Mouse (Mus musculus) liver, embryonic 13.5 days (tissue): ENCODE results near the gene Helz2. TPM values are rescaled to one million over a fixed set of nuclear protein-coding genes. Genes with fewer than 3 reads are reported as not detected.

Source experiments
- ATAC-seq: fragments of 200-750 bp; cut with Nextera tagmentation; 2 replicates; pipeline ENCODE4 v1.8.0; 2017; ENCODE audit warnings: low read depth, mild to moderate bottlenecking, moderate number of reproducible peaks, moderate library complexity
- DNase-seq: peaks from one replicate; pipeline ENCODE4 v3.0.0; 2022
- H3K27ac ChIP-seq: fragments of 300-500 bp; sonication (generic); 2 replicates; pipeline ENCODE4 v1.5.1; 2015; ENCODE audit warnings: moderate library complexity, mild to moderate bottlenecking, inconsistent platforms
- H3K27me3 ChIP-seq: fragments of 300-500 bp; sonication (generic); 2 replicates; pipeline ENCODE4 v1.6.1; 2015; ENCODE audit warnings: mild to moderate bottlenecking, inconsistent platforms
- H3K36me3 ChIP-seq: fragments of 300-500 bp; sonication (generic); 2 replicates; pipeline ENCODE4 v1.6.1; 2015; ENCODE audit warnings: mild to moderate bottlenecking, inconsistent platforms
- H3K4me1 ChIP-seq: fragments of 300-500 bp; sonication (generic); replicated peaks from 2 replicates; pipeline ENCODE4 v1.6.1; 2015; ENCODE audit warnings: inconsistent platforms
- H3K4me2 ChIP-seq: fragments of 300-500 bp; sonication (generic); 2 replicates; pipeline ENCODE4 v1.6.1; 2015; ENCODE audit warnings: inconsistent platforms, mild to moderate bottlenecking, moderate library complexity
- H3K4me3 ChIP-seq: fragments of 300-500 bp; sonication (generic); replicated peaks from 2 replicates; pipeline ENCODE4 v1.5.1; 2015; ENCODE audit warnings: mild to moderate bottlenecking, inconsistent platforms
- H3K9ac ChIP-seq: fragments of 300-500 bp; sonication (generic); 2 replicates; pipeline ENCODE4 v1.6.1; 2015; ENCODE audit warnings: mild to moderate bottlenecking, inconsistent platforms
- H3K9me3 ChIP-seq: fragments of 300-500 bp; sonication (generic); replicated peaks from 2 replicates; pipeline ENCODE4 v1.6.1; 2016; ENCODE audit warnings: inconsistent platforms
- WGBS: fragments of 180-500 bp; shearing (Covaris S2); methylation state at CpG from one replicate; pipeline ENCODE4 v1.1.7; 2015; ENCODE audit not compliant: insufficient replicate concordance; 5-methylcytosine and 5-hydroxymethylcytosine counted together
- polyA plus RNA-seq: library from polyadenylated mRNA; unstranded; fragments of >200 nt; fragmentation: Nextera tagmentation; extraction: Ambion mirVana; gene quantifications from 2 replicates; pipeline ENCODE4 v1.2.1, GENCODE M21; 2015

Helz2 gene
- polyA plus RNA-seq, 1 experiment from 2014 or later, result 1.5 TPM

DNA sequence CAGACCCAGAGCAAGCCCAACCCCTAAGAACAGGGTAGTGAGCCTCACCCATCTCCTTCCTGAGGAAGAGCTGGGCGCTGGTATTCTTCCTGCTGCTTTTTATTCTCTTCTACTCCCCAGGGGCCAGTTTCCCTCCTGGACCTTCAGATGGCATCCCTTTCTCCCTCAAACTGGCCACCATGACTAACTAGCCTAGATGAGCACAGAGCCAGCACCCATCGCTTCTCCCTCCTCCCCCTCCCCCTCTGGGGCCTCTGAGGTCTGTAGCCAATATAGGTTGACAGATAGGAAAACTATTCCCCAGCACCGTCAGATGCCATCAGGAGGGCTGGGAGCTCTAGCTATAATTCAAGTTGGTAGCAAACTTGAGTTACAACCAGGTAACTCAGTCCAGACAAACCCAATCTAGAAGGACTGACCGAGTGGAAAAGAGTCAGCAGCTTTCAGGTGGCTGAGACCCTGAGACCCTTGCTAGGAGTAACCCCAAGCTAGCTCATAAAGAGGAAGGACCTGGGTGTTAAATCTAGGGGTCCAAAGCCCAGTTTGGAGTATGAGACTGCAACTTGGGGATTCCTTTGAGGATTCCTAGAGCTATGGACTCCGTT is 22.8 kb downstream of the Helz2 start:
- Histone ChIP-seq H3K36me3 (no peaks in the 10 kb centered on the region), H3K9me3 (no peaks in the 10 kb centered on the region), H3K4me3 (no peak overlapping the region), H3K9ac (no peak overlapping the region), H3K4me1 (peaks cover 36% of the 10 kb centered on the region), H3K27me3 (peaks cover 51% of the 10 kb centered on the region), H3K4me2 (no peak overlapping the region), H3K27ac (no peak overlapping the region)
- 30% methylated on average over 5 of the region's 5 CpGs for WGBS
- DNase-seq, result no peak
- no peak for ATAC-seq

DNA sequence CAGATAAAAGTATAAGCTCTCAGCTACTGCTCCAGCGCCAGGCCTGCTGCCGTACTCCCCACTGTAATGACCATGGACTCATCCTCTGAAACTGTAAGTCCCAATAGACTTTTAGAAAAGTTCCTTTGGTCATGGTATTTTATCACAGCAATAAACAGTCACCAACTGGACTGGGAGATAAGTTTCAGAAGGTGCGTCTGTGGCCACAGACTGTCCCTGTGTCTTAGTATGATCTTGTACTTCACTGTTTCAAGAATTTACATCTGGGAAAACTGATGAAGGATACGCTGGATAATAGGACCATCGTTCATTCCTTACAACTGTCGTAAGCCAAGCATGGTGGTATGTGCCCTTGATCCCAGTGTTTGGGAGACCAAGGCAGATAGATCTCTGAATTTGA is 25.8 kb downstream of the Helz2 start:
- Histone ChIP-seq H3K27ac (no peak overlapping the region), H3K9me3 (no peaks in the 10 kb centered on the region), H3K4me1 (peaks cover 50% of the 10 kb centered on the region), H3K9ac (peak overlapping the region; percentile 13; the same call in 1 of the 2 replicates), H3K4me3 (no peak overlapping the region), H3K4me2 (no peak overlapping the region), H3K27me3 (peaks cover 67% of the 10 kb centered on the region), H3K36me3 (no peaks in the 10 kb centered on the region)
- 57% methylated on average over 6 of the region's 6 CpGs for WGBS
- peak; percentile 29; the same call in 1 of the 2 replicates for ATAC-seq
- DNase-seq, result no peak

DNA sequence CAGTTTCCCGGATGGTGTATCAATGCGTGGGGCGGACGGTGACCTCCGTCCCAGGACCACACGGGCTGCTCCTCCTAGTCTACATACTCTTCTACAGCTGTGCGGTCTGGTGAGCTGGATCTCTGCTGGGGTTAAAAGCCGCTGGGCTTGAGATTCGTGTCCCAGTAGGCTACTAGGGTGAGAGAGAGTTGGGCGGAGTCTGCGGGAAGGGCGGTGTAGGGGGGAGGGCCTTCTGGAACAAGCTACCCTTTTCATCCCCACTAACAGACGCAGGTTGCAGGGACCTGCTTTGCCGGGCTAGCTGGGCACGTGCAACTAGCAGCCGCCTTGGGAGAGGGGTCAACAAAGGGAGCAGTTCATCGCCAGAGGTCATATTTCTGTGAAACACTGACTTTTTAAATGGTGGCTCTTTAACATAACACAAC is 28.8 kb downstream of the Helz2 start, which contains the start of gene Srms:
TSS of gene Srms (minus strand) at position 165 of the 425 bp plus-strand sequence.
- H3K4me2 ChIP-seq, result peak within 1 kb of the TSS; percentile 66
- no peak within 1 kb of the TSS for H3K27ac ChIP-seq
- 3% methylated on average over 17 of the region's 17 CpGs for WGBS
- H3K4me1 ChIP-seq, result peaks cover 32% of the 10 kb centered on the region
- ATAC-seq (peak; percentile 71), DNase-seq (peak; percentile 22)
- no peaks in the 10 kb centered on the region for H3K9me3 ChIP-seq
- peak within 1 kb of the TSS; percentile 42 for H3K9ac ChIP-seq
- H3K4me3 ChIP-seq, result peak within 1 kb of the TSS; percentile 42
- peaks cover 65% of the 10 kb centered on the region for H3K27me3 ChIP-seq
- H3K36me3 ChIP-seq, result no peaks in the 10 kb centered on the region

DNA sequence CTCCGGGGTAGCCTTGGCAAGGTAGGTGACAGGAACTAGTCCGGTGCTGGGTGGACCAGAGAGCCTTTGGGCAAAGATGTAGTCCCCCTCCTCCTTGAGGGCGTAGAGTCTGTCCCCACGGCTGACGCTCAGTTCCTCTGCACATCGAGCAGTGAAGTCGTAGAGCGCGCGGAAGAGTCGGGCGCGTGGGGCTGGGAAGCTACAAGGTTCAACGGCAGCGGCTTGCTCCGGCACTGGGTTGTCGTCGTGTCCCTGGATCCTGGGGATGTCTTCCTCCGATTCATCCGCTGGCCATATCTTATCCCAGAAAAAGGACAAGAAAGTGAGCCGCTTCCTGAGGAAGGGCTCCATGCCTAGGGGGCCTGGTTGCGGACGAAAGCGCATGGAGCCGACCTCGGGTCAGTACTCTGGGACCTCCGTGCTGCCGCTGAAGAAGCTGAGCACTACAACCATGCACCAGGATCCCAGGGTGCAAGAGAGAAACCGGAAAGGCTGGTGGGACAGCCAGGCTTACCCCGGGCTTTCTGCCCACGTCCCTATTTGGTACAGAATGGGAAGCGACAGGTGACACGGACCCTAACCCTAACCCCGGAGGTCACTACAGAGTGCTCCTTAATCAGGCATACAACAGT is 29.3 kb downstream of the Helz2 start:
- Histone ChIP-seq H3K9ac (peak overlapping the region; percentile 42), H3K27me3 (peaks cover 71% of the 10 kb centered on the region), H3K9me3 (no peaks in the 10 kb centered on the region), H3K4me2 (peak overlapping the region; percentile 66), H3K36me3 (no peaks in the 10 kb centered on the region), H3K4me3 (peak overlapping the region; percentile 42), H3K27ac (no peak overlapping the region), H3K4me1 (peaks cover 38% of the 10 kb centered on the region)
- DNase-seq (no peak), ATAC-seq (0 out of 2 replicates have a peak, but pooled peaks have one; percentile 5)
- WGBS, result 4% methylated on average over 34 of the region's 34 CpGs

DNA sequence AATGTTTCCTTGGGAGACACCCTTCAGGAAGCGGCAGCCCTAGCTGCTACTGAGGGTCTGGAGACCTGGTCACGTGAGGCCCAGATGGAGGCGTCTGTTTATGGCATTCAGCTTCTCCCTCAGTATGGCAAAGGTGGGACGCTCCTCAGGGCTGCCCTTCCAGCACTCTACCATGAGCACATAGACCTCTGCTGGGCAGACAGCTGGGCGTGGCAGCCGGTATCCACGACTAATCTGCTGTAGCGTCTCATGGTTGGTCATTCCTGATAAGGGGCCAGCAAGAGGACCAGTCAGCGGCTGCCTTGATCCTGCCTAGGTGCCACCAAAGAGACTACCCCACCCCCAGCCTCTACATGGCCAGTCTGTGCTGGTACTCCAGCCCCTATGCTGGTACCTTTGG is 35.7 kb downstream of the Helz2 start:
- WGBS, result 25% methylated on average over 9 of the region's 9 CpGs
- peak; percentile 76 for DNase-seq
- peak overlapping the region; percentile 69 for H3K4me2 ChIP-seq
- peak overlapping the region; percentile 35 for H3K4me3 ChIP-seq
- no peaks in the 10 kb centered on the region for H3K9me3 ChIP-seq
- peak; percentile 99 for ATAC-seq
- no peaks in the 10 kb centered on the region for H3K36me3 ChIP-seq
- peaks cover 53% of the 10 kb centered on the region for H3K27me3 ChIP-seq
- peak overlapping the region; percentile 87 for H3K27ac ChIP-seq
- peaks cover 51% of the 10 kb centered on the region for H3K4me1 ChIP-seq
- H3K9ac ChIP-seq, result peak overlapping the region; percentile 64

DNA sequence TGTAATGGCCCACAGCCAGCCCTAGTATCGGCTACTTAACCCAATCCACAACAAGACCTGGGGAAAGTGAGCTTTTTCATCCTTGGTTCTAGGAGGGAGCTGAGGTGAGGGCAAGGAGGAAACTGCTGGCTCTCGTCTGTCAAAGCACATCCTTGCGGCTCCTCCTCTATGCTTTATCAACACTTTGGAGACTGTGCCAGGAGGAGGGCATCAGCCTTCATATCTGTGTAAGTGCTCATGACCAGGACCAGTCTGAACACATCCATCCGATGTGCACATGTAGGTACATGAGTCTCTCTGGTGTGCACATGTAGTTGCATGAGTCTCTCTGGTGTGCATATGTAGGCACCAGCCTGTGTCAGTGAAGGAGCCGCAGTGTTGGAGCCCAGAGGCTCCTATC is 36.1 kb downstream of the Helz2 start:
- Histone ChIP-seq H3K36me3 (no peaks in the 10 kb centered on the region), H3K9ac (peak overlapping the region; percentile 64), H3K9me3 (no peaks in the 10 kb centered on the region), H3K27ac (peak overlapping the region; percentile 87), H3K4me2 (peak overlapping the region; percentile 69), H3K4me1 (peaks cover 51% of the 10 kb centered on the region), H3K27me3 (peaks cover 53% of the 10 kb centered on the region), H3K4me3 (peak overlapping the region; percentile 35)
- WGBS, result 55% methylated on average over 5 of the region's 5 CpGs
- DNase-seq, result peak; percentile 8
- peak; percentile 81 for ATAC-seq

DNA sequence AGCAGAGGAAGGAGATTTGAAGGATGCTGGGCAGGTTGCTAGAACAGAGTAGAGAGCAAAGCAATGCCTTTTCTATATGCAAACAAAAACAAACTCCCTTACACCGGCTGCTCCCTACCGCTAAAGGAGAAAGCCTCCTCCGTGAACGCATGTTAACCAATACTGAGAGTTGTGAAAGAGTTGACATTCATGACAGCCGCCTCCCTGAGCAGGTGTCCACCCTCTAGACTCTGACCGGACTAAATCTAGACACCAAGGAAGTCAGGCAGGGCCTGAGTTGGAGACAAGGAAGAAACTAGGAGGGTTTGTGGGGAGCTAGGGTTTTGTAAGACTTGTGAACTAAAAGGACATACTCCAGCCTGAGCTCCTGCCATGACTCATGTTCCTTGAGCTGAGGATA is 38.9 kb downstream of the Helz2 start:
- no peaks in the 10 kb centered on the region for H3K36me3 ChIP-seq
- DNase-seq (no peak), ATAC-seq (no peak)
- H3K9me3 ChIP-seq, result no peaks in the 10 kb centered on the region
- peaks cover 50% of the 10 kb centered on the region for H3K4me1 ChIP-seq
- H3K4me3 ChIP-seq, result no peak overlapping the region
- peaks cover 58% of the 10 kb centered on the region for H3K27me3 ChIP-seq
- H3K4me2 ChIP-seq, result no peak overlapping the region
- H3K27ac ChIP-seq, result no peak overlapping the region
- WGBS, result 64% methylated on average over 6 of the region's 6 CpGs
- no peak overlapping the region for H3K9ac ChIP-seq

DNA sequence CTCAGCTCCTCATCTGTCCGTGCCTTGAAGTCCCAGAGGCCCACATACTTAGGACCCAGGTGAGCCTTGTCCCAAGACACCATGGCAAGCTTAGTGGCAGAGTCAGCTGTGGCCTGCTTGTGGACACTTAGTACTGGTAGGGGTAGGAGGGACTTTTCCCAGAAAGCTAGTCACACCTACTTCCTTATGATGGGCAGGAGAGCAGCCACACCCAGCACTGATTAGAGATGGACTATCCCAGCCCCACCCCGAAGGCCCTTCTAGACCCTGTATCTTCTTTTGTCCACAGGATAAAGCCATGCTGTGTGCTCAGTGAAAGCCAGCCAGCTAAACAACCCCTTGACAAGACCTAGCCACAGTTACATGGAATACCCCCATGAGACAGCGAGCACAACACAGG is 39.4 kb downstream of the Helz2 start, which contains the start of gene Ptk6:
TSS of gene Ptk6 (minus strand) at position 368 of the 400 bp plus-strand sequence.
- no peak within 1 kb of the TSS for H3K4me3 ChIP-seq
- H3K4me1 ChIP-seq, result peaks cover 46% of the 10 kb centered on the region
- H3K4me2 ChIP-seq, result no peak within 1 kb of the TSS
- no peaks in the 10 kb centered on the region for H3K9me3 ChIP-seq
- peaks cover 53% of the 10 kb centered on the region for H3K27me3 ChIP-seq
- H3K9ac ChIP-seq, result no peak within 1 kb of the TSS; the same call in 1 of the 2 replicates
- no peak for DNase-seq
- no peak within 1 kb of the TSS for H3K27ac ChIP-seq
- no peak for ATAC-seq
- H3K36me3 ChIP-seq, result no peaks in the 10 kb centered on the region
- 75% methylated on average over 3 of the region's 3 CpGs for WGBS

DNA sequence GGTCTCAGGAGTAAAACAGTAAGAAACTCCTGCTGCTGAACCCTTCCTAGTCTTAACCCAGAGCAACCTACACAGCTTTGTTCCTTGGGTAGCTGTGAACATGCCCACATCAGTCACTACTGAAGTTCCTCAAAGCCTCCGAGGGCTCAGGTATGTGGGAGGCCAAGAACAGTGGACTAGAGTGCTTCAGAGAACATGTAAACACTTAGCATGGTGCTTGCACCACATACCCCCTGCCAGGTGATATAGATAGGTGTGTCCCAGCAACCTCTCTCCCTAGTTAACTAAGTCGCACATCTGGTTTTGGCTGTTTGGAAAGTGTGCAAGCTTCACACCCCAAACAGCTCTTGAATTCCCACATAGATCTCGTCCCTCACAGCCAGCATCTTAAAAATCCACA is 40.2 kb downstream of the Helz2 start:
- Histone ChIP-seq H3K36me3 (no peaks in the 10 kb centered on the region), H3K4me1 (peaks cover 46% of the 10 kb centered on the region), H3K9ac (no peak overlapping the region; the same call in 1 of the 2 replicates), H3K4me2 (no peak overlapping the region), H3K4me3 (no peak overlapping the region), H3K27ac (no peak overlapping the region), H3K9me3 (no peaks in the 10 kb centered on the region), H3K27me3 (peaks cover 50% of the 10 kb centered on the region)
- DNase-seq, result no peak
- ATAC-seq, result no peak
- 46% methylated on average over 3 of the region's 3 CpGs for WGBS

DNA sequence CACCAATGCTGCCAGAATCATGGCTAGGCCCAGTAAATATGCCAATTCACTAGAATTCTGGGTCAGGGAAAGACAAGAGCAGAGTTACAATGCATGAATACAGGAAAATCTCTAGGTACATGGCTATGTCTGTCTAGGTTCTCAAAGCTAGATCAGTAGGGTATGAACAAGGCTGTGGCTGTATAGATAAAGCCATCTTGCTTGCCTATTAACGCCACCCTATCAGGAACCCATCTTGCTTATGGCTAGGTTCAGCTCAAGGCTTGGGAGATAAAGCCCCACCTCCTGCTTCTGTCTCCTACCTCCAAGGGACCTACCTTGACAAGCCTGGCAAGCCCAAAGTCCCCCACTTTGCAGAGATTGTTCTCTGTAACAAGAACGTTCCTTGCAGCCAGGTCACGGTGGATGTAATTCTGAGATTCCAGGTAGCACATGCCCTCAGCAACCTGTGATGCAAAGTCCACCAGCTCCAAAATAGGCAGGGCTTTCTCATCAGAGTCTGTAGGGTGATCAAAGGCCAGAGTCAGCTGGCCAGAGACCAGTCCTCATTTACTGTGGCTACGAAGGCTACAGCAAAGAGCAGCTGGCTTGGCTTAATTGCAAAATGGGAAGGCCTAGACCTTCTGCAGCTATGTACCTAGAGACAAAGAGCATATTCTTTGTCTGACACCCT is 45.1 kb downstream of the Helz2 start:
- WGBS, result 64% methylated on average over 4 of the region's 4 CpGs
- Histone ChIP-seq H3K9me3 (no peaks in the 10 kb centered on the region), H3K4me2 (0 out of 2 replicates have a peak overlapping the region, but pooled peaks have one; percentile 8), H3K4me3 (no peak overlapping the region), H3K9ac (no peak overlapping the region), H3K4me1 (peaks cover 20% of the 10 kb centered on the region), H3K27ac (no peak overlapping the region), H3K27me3 (peaks cover 51% of the 10 kb centered on the region), H3K36me3 (no peaks in the 10 kb centered on the region)
- ATAC-seq, result peak; percentile 74
- DNase-seq, result no peak

DNA sequence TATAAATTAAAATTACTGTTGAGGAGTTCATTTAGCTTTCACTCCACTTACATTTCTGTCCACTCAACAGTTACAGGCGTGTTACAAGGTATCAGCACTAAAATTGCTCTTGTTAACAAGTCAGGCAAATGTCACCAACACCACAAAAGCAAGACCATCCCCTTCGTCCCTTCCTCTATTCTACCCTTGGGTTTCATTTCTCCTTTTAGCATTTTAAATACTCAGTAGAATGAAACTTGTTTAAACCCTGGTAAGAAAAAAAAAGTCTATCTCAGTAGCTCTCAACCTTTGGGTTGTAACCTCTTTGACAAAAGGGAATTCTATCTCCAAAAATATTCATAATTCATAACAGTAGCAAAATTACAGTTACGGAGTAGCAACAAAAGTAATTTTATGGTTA is 48.8 kb downstream of the Helz2 start:
- WGBS, result 50% methylated on average over 3 of the region's 3 CpGs
- H3K4me1 ChIP-seq, result peaks cover 37% of the 10 kb centered on the region
- no peak overlapping the region for H3K27ac ChIP-seq
- H3K4me3 ChIP-seq, result no peak overlapping the region
- no peak for DNase-seq
- H3K36me3 ChIP-seq, result no peaks in the 10 kb centered on the region
- no peak for ATAC-seq
- H3K4me2 ChIP-seq, result no peak overlapping the region
- no peaks in the 10 kb centered on the region for H3K9me3 ChIP-seq
- no peak overlapping the region for H3K9ac ChIP-seq
- H3K27me3 ChIP-seq, result peaks cover 22% of the 10 kb centered on the region
